Comparison of ENCODE assay signal across 14 mouse cellular contexts in the genomic region with DNA sequence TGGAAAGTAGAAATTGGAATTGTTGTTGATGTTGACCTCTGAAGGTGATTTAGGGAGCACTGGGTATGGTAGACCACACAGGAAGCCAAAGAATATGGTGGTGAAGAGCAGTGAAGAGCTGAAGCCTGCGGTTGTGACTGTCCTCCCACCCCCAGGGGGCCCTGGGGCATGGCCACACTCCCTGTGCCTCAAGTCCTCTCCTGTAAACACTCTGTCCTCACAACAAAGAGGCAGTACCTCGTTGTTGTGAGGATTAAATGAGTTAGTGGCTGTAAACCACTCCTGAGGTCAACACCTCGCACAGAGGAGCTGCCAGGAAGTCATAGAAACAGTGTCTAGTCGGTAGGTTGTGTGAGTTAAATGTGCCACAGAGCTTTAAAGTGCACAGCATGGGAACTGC.
DNase-seq lines count a peak whose midpoint lies in the region; ATAC-seq and TF ChIP-seq lines count a peak whose summit lies in the region.
"Had no signal": no experiment of that assay in that cellular context is flagged by ENCODE, and none has a peak within 500 bp of the region (broad histone marks: within the 10 kb centered on the region; RNA-seq: fewer than 3 reads in every experiment).

No protein-coding gene starts in this region.

- no peaks in the 10 kb centered on the region for H3K27me3 ChIP-seq in kidney, embryonic 15.5 days
- H3K27me3 ChIP-seq: hindbrain, embryonic 13.5 days; liver, embryonic 12.5 days; neural tube, embryonic 12.5 days had no signal

- no peak; the same call in 1 of the 2 replicates for ATAC-seq in kidney, embryonic 15.5 days (replicated peaks; ENCODE audit: low FRiP score)
- ATAC-seq: liver, embryonic 12.5 days had no signal

- no peaks in the 10 kb centered on the region for H3K36me3 ChIP-seq in kidney, embryonic 15.5 days
- H3K36me3 ChIP-seq: hindbrain, embryonic 13.5 days; liver, embryonic 12.5 days; neural tube, embryonic 12.5 days had no signal

- H3K27ac ChIP-seq in kidney, embryonic 15.5 days: peak overlapping the region; percentile 69
- H3K27ac ChIP-seq in bone marrow, adult 2 months (ENCODE audit: control insufficient read depth, insufficient read depth, low read depth, low read length, poor library complexity): peak overlapping the region; percentile 44; the same call in 1 of the 2 replicates
- H3K27ac ChIP-seq: liver, embryonic 12.5 days had no signal

- TF ChIP-seq POLR2A in bone marrow, adult 2 months (IDR thresholded peaks at IDR 0.05; ENCODE audit: borderline replicate concordance, control insufficient read depth, low read depth, low read length): no peak

- H3K9me3 ChIP-seq in kidney, embryonic 15.5 days (replicated peaks): no peaks in the 10 kb centered on the region
- H3K9me3 ChIP-seq: liver, embryonic 12.5 days; neural tube, embryonic 12.5 days had no signal

- no peak for TF ChIP-seq CTCF in bone marrow, adult 2 months (IDR thresholded peaks at IDR 0.05; ENCODE audit: control insufficient read depth, insufficient read depth, low read length)

- no peak overlapping the region for H3K9ac ChIP-seq in kidney, embryonic 15.5 days
- H3K9ac ChIP-seq: hindbrain, embryonic 13.5 days; liver, embryonic 12.5 days; neural tube, embryonic 12.5 days had no signal

- no peak overlapping the region for H3K4me2 ChIP-seq in kidney, embryonic 15.5 days
- H3K4me2 ChIP-seq: hindbrain, embryonic 13.5 days; liver, embryonic 12.5 days; neural tube, embryonic 12.5 days had no signal

- WGBS in kidney, embryonic 15.5 days: 21% methylated on average over 4 of the region's 4 CpGs
- WGBS in bone marrow, adult 2 months: 14% methylated on average over 4 of the region's 4 CpGs

- no peak overlapping the region for H3K4me3 ChIP-seq in kidney, embryonic 15.5 days (replicated peaks)
- H3K4me3 ChIP-seq in bone marrow, adult 2 months (replicated peaks; ENCODE audit: control insufficient read depth, low read depth, low read length): no peak overlapping the region
- H3K4me3 ChIP-seq: erythroblast, embryonic 14.5 days; hindbrain, embryonic 13.5 days; liver, embryonic 12.5 days; neural tube, embryonic 12.5 days had no signal

- H3K4me1 ChIP-seq in kidney, embryonic 15.5 days: peaks cover 50% of the 10 kb centered on the region
- H3K4me1 ChIP-seq in bone marrow, adult 2 months (ENCODE audit: control insufficient read depth, insufficient read depth, low read length): peaks cover 7% of the 10 kb centered on the region

- no peak for DNase-seq in kidney, adult 11 months
- peak; percentile 58 for DNase-seq in CD4-positive, CD25-positive, alpha-beta regulatory T cell, adult 2 months (ENCODE audit: low read depth, low spot score)
- DNase-seq in naive thymus-derived CD4-positive, alpha-beta T cell, adult 2 months (ENCODE audit: low read depth): peak; percentile 64
- no peak for DNase-seq in cerebellum, postnatal 14 days
- no peak for DNase-seq in urinary bladder, postnatal 36 days (ENCODE audit: low spot score in 2 of 2)
- DNase-seq: kidney, postnatal 10 days; lung, postnatal 4 days; right cerebral cortex, postnatal 4 days had no signal

Comparison
In these comparisons a context has a peak if more than half of its experiments do, and no peak if none do; other contexts are left out.
1. DNase-seq: peak in CD4-positive, CD25-positive, alpha-beta regulatory T cell, adult 2 months (single experiment) and naive thymus-derived CD4-positive, alpha-beta T cell, adult 2 months (single experiment); none in kidney, adult 11 months (single experiment), cerebellum, postnatal 14 days (0 of 2) and urinary bladder, postnatal 36 days (0 of 2).